Comparison of ENCODE assay signal across 8 mouse cellular contexts in the genomic region with DNA sequence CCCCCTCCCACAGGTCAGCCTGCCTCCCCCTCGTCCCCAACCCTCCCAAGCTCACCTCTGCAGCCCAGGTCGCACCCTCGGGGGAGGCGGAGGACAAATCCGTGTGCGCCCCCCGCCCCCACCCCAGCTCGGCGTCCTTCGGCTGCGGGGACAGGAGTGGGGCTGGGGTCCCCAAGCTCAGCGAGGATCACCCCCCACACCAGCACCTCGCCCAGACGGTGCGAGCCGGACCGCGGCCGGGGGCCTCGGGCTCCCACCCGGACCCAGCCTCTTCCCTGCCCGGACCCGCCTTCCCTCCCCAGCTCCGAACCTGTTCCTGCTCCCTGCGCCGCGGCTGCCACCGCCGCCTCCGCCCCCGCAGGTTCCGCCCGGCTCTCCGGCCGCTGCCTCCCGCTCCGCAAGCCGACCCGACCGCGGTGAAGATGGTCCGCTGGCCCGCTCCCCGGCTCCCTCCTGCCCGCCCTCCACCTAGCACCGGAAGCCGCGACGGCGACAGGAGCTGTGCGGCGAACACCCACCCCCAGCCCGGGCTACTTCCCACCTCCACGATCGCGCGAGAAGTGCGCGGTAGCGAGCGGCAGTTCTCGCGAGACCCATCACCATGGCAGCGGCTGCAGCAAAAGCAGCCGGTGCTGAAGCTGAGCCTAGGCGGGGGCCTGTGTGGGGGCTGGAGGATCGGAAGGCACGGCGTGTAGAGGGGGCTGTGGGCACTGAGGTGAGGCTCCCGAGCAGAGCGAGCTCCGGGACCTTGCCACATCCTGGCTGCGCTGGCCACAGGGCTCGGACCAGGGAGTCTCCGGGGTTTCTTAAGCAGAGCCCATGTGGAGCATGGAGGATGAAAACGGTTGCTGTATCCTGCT. TPM values are rescaled to one million over a fixed set of nuclear protein-coding genes. Genes with fewer than 3 reads are reported as not detected.
DNase-seq lines count a peak whose midpoint lies in the region; ATAC-seq and TF ChIP-seq lines count a peak whose summit lies in the region.

A gene (minus strand): TSS at position 545 of the 860 bp plus-strand sequence.

- peak; percentile 76 for TF ChIP-seq EP300 in liver, embryonic 14.5 days (IDR thresholded peaks at IDR 0.05; ENCODE audit: low read depth)
- TF ChIP-seq EP300 in stomach, postnatal 0 days (optimal IDR thresholded peaks at IDR 0.05) = peak; percentile 100

- H3K36me3 ChIP-seq in forebrain, embryonic 10.5 days (replicated peaks) = peaks cover 37% of the 10 kb centered on the region
- H3K36me3 ChIP-seq in heart, embryonic 15.5 days = 0 out of 2 replicates have a peak, but pooled peaks cover 3% of the 10 kb centered on the region
- H3K36me3 ChIP-seq in liver, embryonic 14.5 days (replicated peaks; ENCODE audit: control insufficient read depth, insufficient read depth, low read depth) = no peaks in the 10 kb centered on the region
- H3K36me3 ChIP-seq in neural tube, embryonic 11.5 days (ENCODE audit: control insufficient read depth, insufficient read depth, low read length) = 0 out of 2 replicates have a peak, but pooled peaks cover 2% of the 10 kb centered on the region
- H3K36me3 ChIP-seq in stomach, postnatal 0 days (ENCODE audit: control insufficient read depth, insufficient read depth, low read length) = no peaks in the 10 kb centered on the region; the same call in 1 of the 2 replicates

- H3K27ac ChIP-seq in forebrain, embryonic 10.5 days = peak within 1 kb of the TSS; percentile 95
- peak within 1 kb of the TSS; percentile 79 for H3K27ac ChIP-seq in heart, embryonic 15.5 days
- no peak within 1 kb of the TSS for H3K27ac ChIP-seq in liver, embryonic 14.5 days
- peak within 1 kb of the TSS; percentile 73 for H3K27ac ChIP-seq in neural tube, embryonic 11.5 days (ENCODE audit: low read depth, low read length)
- peak within 1 kb of the TSS; percentile 85 for H3K27ac ChIP-seq in stomach, postnatal 0 days (replicated peaks)

- H3K9ac ChIP-seq in heart, embryonic 15.5 days = peak within 1 kb of the TSS; percentile 88
- H3K9ac ChIP-seq in liver, embryonic 14.5 days (replicated peaks) = peak within 1 kb of the TSS; percentile 72
- peak within 1 kb of the TSS; percentile 93 for H3K9ac ChIP-seq in neural tube, embryonic 11.5 days (ENCODE audit: low read length)
- H3K9ac ChIP-seq in stomach, postnatal 0 days (ENCODE audit: low read length) = peak within 1 kb of the TSS; percentile 83

- peak within 1 kb of the TSS; percentile 83 for H3K4me2 ChIP-seq in heart, embryonic 15.5 days
- H3K4me2 ChIP-seq in liver, embryonic 14.5 days (ENCODE audit: low read depth) = peak within 1 kb of the TSS; percentile 98
- H3K4me2 ChIP-seq in neural tube, embryonic 11.5 days (ENCODE audit: low read depth) = peak within 1 kb of the TSS; percentile 90
- peak within 1 kb of the TSS; percentile 92 for H3K4me2 ChIP-seq in stomach, postnatal 0 days (replicated peaks; ENCODE audit: low read depth)

- H3K9me3 ChIP-seq in forebrain, embryonic 10.5 days = no peaks in the 10 kb centered on the region
- no peaks in the 10 kb centered on the region for H3K9me3 ChIP-seq in heart, embryonic 15.5 days (replicated peaks)
- H3K9me3 ChIP-seq in liver, embryonic 14.5 days (ENCODE audit: control insufficient read depth, low read length) = no peaks in the 10 kb centered on the region
- no peaks in the 10 kb centered on the region for H3K9me3 ChIP-seq in neural tube, embryonic 11.5 days (ENCODE audit: control insufficient read depth, low read length)
- no peaks in the 10 kb centered on the region for H3K9me3 ChIP-seq in stomach, postnatal 0 days (ENCODE audit: control insufficient read depth, low read length)

- peaks cover 45% of the 10 kb centered on the region for H3K27me3 ChIP-seq in forebrain, embryonic 10.5 days (ENCODE audit: poor library complexity, severe bottlenecking)
- 0 out of 2 replicates have a peak, but pooled peaks cover 19% of the 10 kb centered on the region for H3K27me3 ChIP-seq in heart, embryonic 15.5 days
- H3K27me3 ChIP-seq in liver, embryonic 14.5 days (ENCODE audit: control insufficient read depth, insufficient read depth, low read length) = peaks cover 5% of the 10 kb centered on the region
- peaks cover 6% of the 10 kb centered on the region for H3K27me3 ChIP-seq in neural tube, embryonic 11.5 days (ENCODE audit: control insufficient read depth, insufficient read depth, low read length)
- no peaks in the 10 kb centered on the region for H3K27me3 ChIP-seq in stomach, postnatal 0 days (ENCODE audit: control insufficient read depth, insufficient read depth, low read length)

- no peak for TF ChIP-seq CTCF in liver, embryonic 14.5 days (IDR thresholded peaks at IDR 0.05; ENCODE audit: low read depth)
- TF ChIP-seq CTCF in stomach, postnatal 0 days (IDR thresholded peaks at IDR 0.05; ENCODE audit: low read depth) = no peak; the same call in 1 of the 2 replicates

- ATAC-seq in CD4-positive, CD25-positive, alpha-beta regulatory T cell, adult 4 months = peak; percentile 98
- peak; percentile 94 for ATAC-seq in heart, embryonic 15.5 days (replicated peaks; ENCODE audit: insufficient number of reproducible peaks, insufficient read depth, low FRiP score, low read depth)
- ATAC-seq in liver, embryonic 14.5 days (ENCODE audit: insufficient read depth) = peak; percentile 83
- peak; percentile 93 for ATAC-seq in neural tube, embryonic 11.5 days (ENCODE audit: insufficient read depth, low FRiP score, low TSS enrichment)
- peak; percentile 93 for ATAC-seq in stomach, postnatal 0 days (ENCODE audit: low FRiP score, low TSS enrichment)

- under 1% methylated on average over 76 of the region's 76 CpGs for WGBS in forebrain, embryonic 10.5 days
- WGBS in heart, embryonic 15.5 days = under 1% methylated on average over 74 of the region's 76 CpGs
- under 1% methylated on average over 72 of the region's 76 CpGs for WGBS in liver, embryonic 14.5 days (ENCODE audit: insufficient replicate concordance)
- WGBS in neural tube, embryonic 11.5 days = under 1% methylated on average over 60 of the region's 76 CpGs
- WGBS in stomach, postnatal 0 days = under 1% methylated on average over 42 of the region's 76 CpGs

- H3K4me3 ChIP-seq in forebrain, embryonic 10.5 days = peak within 1 kb of the TSS; percentile 96
- H3K4me3 ChIP-seq in heart, embryonic 15.5 days = peak within 1 kb of the TSS; percentile 85
- H3K4me3 ChIP-seq in liver, embryonic 14.5 days (ENCODE audit: insufficient read depth in 1 of 2, low read depth in 2 of 2, low read length in 2 of 2) = peak within 1 kb of the TSS; percentile 71 to 91
- H3K4me3 ChIP-seq in neural tube, embryonic 11.5 days (ENCODE audit: low read depth, low read length) = peak within 1 kb of the TSS; percentile 98
- peak within 1 kb of the TSS; percentile 98 for H3K4me3 ChIP-seq in stomach, postnatal 0 days (ENCODE audit: low read depth, low read length)

- H3K4me1 ChIP-seq in forebrain, embryonic 10.5 days = peaks cover 30% of the 10 kb centered on the region
- peaks cover 14% of the 10 kb centered on the region for H3K4me1 ChIP-seq in heart, embryonic 15.5 days (replicated peaks)
- H3K4me1 ChIP-seq in liver, embryonic 14.5 days (replicated peaks; ENCODE audit: control insufficient read depth in 2 of 2, insufficient read depth in 2 of 2, low read length in 1 of 2) = peaks cover 0 to 6% of the 10 kb centered on the region in 2 experiments; a peak in 3 of 4 replicates
- peaks cover 3% of the 10 kb centered on the region; the same call in 1 of the 2 replicates for H3K4me1 ChIP-seq in neural tube, embryonic 11.5 days (ENCODE audit: control insufficient read depth, insufficient read depth, low read length)
- no peaks in the 10 kb centered on the region for H3K4me1 ChIP-seq in stomach, postnatal 0 days (replicated peaks; ENCODE audit: control insufficient read depth, insufficient read depth)

- peak; percentile 39 for DNase-seq in c-Kit-negative CD71-positive TER-119-positive erythroid progenitor cells, embryonic 14.5 days (ENCODE audit: low read depth, low spot score)
- peak; percentile 98 for DNase-seq in forebrain, embryonic 10.5 days (ENCODE audit: extremely low spot score, low spot score)
- DNase-seq in kidney, postnatal 25 days = peak; percentile 97 to 98
- peak; percentile 74 to 79 (median 75) for DNase-seq in liver, embryonic 14.5 days (ENCODE audit: low read depth in 3 of 3, low spot score in 3 of 3)
- DNase-seq in neural tube, embryonic 11.5 days (ENCODE audit: low spot score) = peak; percentile 97
- DNase-seq in stomach, postnatal 0 days (ENCODE audit: low spot score) = peak; percentile 96

RNA-seq across cellular contexts. Expression of the gene that starts here (rescaled TPM):
- 10 to 100 TPM; 33.0 to 35.3 TPM for polyA plus RNA-seq in CD4-positive, CD25-positive, alpha-beta regulatory T cell, adult 4 months (2017; shearing (Covaris generic))
- 42.1 and 42.5 TPM in 2 replicates for polyA plus RNA-seq in forebrain, embryonic 10.5 days (2016; fragmentation: Nextera tagmentation; extraction: Ambion mirVana)
- polyA plus RNA-seq in heart, embryonic 15.5 days (2015; fragmentation: Nextera tagmentation; extraction: Ambion mirVana) = 29.5 and 41.5 TPM in 2 replicates
- polyA plus RNA-seq in liver, embryonic 14.5 days (2012; rRNA removed) = 16.4 and 18.1 TPM in 2 replicates
- polyA plus RNA-seq in liver, embryonic 14.5 days (2014; fragmentation: Nextera tagmentation; extraction: Ambion mirVana) = 6.6 and 7.9 TPM in 2 replicates
- 42.0 and 44.0 TPM in 2 replicates for polyA plus RNA-seq in neural tube, embryonic 11.5 days (2014; fragmentation: Nextera tagmentation; extraction: Ambion mirVana)
- 29.5 and 33.1 TPM in 2 replicates for polyA plus RNA-seq in stomach, postnatal 0 days (2015; fragmentation: Nextera tagmentation; extraction: Ambion mirVana)

Comparison
In these comparisons a context has a peak if more than half of its experiments do, and no peak if none do; other contexts are left out.
1. DNase-seq: peak in every context shown above with its lines; median percentile 98 in forebrain, embryonic 10.5 days; 98 in kidney, postnatal 25 days; 97 in neural tube, embryonic 11.5 days; 96 in stomach, postnatal 0 days; 75 in liver, embryonic 14.5 days; 39 in c-Kit-negative CD71-positive TER-119-positive erythroid progenitor cells, embryonic 14.5 days.